Mouse (Mus musculus) frontal cortex, postnatal 25 days (tissue): Measurements from ENCODE around the gene Slc24a3.
A peak's percentile ranks its signal among the peaks of the same experiment; 100 is the strongest.

Experiments used
- DNase-seq, 2 experiments: peaks; one replicate each; pipeline ENCODE4 v3.0.0; 2022; ENCODE audit warnings: low spot score in 2 of 2

Gene Slc24a3

GRCm38 (mm10) chr2:145363604-145364003, 196.1 kb downstream of the Slc24a3 start:
- DNase-seq: no peak

- DNase-seq: no peak
Observed at GRCm38 (mm10) chr2:145368701-145369100, 201.1 kb downstream of the Slc24a3 start.

GRCm38 (mm10) chr2:145370795-145371194, 203.2 kb downstream of the Slc24a3 start:
- DNase-seq: no peak

GRCm38 (mm10) chr2:145373803-145374202, 206.2 kb downstream of the Slc24a3 start:
- no peak for DNase-seq

DNA sequence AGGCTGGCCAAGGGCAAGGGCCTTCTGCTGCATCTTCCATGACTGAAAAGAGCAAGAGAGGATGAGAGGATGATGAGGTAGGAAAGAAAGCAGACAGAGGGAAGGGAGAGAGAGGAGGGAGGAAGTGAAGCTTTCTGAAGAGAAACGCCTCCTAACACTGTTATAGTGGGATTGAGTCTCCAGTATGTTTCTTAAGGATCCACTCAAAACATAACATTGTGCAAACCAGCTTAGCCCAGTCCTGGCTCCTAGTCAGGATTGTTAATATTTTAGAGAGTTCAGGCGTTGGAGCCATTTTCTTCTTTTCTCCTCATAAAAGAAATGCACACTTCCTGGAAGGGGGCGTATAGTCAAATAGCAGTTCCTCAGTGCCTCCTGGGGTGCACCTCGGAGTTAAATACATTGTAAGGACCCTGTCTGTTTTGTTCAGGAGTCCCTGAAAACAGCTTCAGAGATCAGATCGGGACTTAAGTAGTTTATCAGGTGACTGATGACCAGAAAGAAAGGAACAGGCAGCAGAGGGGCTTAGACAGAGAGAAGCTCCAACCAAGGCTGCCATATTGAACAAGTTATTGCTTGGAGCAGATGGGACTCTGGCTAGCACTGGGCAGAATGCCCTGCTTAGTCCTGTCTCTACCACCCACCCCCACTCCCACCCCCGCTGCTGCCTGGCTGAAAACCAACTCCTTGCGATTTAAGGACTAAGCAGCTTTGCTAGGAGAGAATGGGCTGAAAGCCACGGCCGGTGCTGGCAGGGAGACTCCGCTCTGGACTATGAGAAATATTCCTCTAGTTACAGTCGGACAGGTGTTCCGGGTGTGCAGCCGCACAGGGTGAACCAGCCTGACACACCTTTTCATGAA, 215.6 kb downstream of the Slc24a3 start:
- peak; percentile 19 to 21 for DNase-seq

GRCm38 (mm10) chr2:145384221-145384620, 216.7 kb downstream of the Slc24a3 start:
- no peak for DNase-seq

DNA sequence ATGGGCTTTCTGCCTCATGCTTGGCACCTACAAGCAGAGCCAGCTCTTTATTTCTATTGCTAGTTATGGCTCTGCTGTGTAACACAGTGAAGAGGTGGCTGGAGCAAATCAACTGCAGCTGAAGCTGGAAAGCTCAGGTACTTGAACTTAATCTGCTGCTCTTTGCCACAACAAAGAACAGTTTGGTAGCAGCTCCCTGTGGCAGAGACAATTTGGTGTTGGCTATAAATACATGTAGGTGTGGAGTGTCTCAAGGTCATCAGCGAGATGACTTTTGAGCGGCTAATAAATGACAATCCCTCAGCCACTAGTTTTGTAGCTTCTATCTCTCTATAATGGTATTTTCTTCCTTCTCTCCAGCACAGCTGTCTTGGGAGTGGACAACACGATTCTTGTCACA, 217.7 kb downstream of the Slc24a3 start:
- DNase-seq: no peak

DNA sequence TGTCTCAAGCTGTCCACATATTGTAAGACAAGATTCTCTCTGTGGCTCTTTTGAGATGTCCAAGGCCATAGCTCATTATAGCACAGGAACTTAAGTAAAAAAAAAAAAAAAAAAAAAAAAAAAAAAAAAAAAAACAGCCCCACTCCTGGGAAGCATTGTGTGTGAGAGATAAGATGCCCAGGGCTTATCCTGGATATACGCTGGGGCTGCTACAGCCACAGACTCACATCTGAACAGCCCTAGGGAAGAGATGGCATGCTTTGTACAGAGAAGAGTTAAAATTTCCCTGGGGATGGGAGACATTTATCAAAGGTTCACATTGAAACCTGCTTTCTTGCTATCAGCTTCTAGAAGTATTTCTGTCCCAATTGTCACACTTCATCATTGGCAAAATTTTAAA, 218.2 kb downstream of the Slc24a3 start:
- DNase-seq: no peak

DNA sequence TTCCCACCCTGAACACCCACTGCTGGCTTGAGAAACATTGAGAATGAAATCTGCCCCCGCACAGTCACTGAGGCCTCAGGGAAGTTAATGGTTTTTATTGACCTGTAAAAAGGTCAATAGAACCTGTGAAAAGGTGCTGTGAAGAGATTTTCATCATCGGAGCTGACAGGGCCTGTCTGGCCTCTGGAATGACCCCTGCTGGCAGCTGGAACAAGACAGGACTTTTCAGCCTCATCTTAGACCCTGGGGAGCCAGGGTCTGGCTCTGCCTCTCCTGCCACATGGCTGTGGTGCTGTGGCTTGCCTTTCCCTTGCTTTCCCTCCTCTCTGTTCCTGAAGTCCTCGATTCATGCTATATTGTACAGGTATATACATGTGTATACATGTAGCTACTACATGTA, 228.2 kb downstream of the Slc24a3 start:
- no peak for DNase-seq

- DNase-seq: no peak
Observed at GRCm38 (mm10) chr2:145396579-145396978, 229.0 kb downstream of the Slc24a3 start.

DNA sequence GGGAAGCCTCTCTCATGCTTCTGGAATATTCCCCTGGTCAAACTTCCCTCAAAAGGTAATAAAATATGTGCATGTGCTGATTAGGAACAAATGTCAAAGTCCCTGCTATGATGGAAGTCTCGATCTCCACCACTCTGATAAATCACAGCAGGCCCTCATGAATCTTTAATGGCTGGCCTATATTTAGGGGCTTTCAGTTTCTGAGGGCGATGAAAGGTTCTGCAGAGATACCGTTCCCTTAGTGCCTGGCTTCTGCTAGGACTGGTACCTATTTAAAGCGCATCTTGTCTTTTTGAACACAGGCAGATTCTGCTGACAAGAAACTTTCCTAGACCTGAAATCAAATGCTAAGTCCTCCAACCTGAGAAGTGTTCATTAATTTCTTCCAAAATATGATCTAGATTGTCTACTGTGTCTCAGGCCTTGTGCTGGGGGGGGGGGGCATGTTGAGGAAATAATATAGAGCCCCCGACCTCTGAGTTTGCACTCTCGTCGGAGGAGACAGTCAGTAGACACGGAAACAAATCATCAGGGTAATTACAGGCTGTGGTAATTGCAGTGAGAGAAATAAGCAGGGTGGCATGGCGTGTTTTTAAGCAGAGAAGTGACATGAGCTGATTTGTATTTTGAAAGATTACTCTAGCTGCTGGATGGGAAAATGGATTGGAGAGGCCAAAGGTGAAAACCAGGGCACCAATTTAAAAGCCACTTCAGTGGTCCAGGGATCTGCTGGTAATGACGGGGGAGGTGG, 230.1 kb downstream of the Slc24a3 start:
- DNase-seq: no peak

DNA sequence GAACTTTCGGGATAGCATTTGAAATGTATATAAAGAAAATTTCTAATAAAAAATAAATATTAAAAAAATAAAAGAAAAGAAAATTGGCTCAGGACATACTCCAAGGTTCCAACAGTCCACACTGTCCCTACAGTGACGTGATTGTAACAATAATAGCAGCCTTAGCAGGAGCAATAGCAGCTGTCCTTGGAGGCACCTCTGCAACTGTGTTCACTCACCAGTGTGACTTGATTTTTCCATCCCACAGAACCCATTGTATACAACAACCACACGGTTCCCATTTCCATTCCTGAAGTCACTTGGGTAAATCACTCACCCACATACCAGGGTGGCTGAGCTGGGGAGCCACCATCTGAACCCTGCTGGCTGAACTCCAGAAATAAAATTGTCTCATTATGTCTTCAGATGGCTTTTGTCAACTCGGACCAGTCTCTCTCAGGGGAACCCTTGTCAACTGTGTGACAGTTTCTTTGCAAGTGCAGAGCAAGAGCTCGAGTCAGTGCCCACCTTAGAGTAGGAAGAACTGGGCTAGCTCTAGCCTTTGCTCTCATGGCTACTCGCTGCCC, 233.8 kb downstream of the Slc24a3 start:
- DNase-seq: no peak

- DNase-seq: no peak
Observed at GRCm38 (mm10) chr2:145401996-145402395, 234.4 kb downstream of the Slc24a3 start.

DNA sequence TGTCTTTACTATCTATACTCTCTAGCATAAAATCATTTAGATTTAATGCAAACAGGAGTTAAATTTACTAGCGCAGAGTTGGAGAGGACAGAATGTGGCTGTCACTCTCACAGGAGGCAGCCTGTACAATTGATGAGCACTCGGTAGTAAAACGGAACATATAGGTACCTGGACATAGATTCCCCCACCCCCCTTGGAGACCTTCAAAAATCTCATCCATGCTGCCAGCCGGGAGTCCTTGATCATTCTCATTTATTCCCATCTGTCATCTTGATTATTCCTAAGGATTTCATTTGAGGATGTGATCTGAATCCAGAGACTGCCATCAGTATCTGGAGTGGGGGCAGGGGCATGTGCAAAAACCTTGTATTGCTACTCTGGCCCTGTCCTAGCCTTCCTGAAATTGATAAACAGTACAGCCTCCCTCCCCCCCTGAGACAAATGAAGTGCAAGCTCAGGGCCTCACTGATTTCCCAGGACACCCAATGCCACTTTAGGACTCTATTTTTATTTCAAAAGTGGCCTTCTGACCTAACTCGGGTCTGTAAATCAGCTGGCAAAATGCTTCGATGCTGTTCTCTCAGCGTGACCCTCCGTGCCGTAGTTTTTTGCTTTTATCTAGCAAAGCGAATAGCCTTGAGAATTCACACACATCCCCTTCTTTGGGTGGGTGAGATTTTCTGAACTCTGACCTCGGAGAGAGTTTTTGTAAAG, 237.4 kb downstream of the Slc24a3 start:
- no peak for DNase-seq

- no peak for DNase-seq
Observed at GRCm38 (mm10) chr2:145405746-145406145, 238.2 kb downstream of the Slc24a3 start.

GRCm38 (mm10) chr2:145417738-145418137, 250.2 kb downstream of the Slc24a3 start:
- DNase-seq: no peak

GRCm38 (mm10) chr2:145419078-145419477, 251.5 kb downstream of the Slc24a3 start:
- DNase-seq: no peak

- DNase-seq: no peak
Observed at GRCm38 (mm10) chr2:145420967-145421888, 253.7 kb downstream of the Slc24a3 start.

DNA sequence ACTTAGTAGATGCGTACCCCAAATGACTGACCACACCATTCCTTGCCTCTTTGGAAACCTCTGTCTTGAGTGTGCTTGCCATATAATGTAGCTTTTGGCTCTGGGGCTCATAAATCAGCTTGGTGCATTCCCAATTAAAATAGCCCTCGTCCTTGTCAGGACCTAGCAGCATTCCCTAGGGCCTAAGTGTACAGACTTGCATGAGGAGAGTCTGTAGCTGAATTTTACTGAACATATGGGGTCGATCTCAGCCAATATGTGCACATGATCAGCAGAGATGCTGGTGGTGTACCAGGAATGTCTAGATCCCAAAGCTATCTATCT, 254.3 kb downstream of the Slc24a3 start:
- DNase-seq: no peak

GRCm38 (mm10) chr2:145429982-145430381, 262.4 kb downstream of the Slc24a3 start:
- DNase-seq: no peak

- DNase-seq: no peak
Observed at GRCm38 (mm10) chr2:145434068-145434467, 266.5 kb downstream of the Slc24a3 start.
